In genomic region chr7:66385826-66386225, GRCm38 (mm10) we compare ENCODE assay signal across 23 mouse cellular contexts. TPM values are rescaled to one million over a fixed set of nuclear protein-coding genes. Genes with fewer than 3 reads are reported as not detected.
"Had no signal": no experiment of that assay in that cellular context is flagged by ENCODE, and none has a peak within 500 bp of the region (broad histone marks: within the 10 kb centered on the region; RNA-seq: fewer than 3 reads in every experiment).

No protein-coding gene starts in this region.

- H3K4me3 ChIP-seq: limb, embryonic 15.5 days; liver, embryonic 13.5 days; lung, embryonic 15.5 days; midbrain, embryonic 10.5 days; neural tube, embryonic 12.5 days had no signal

- H3K27me3 ChIP-seq: limb, embryonic 15.5 days; lung, embryonic 15.5 days had no signal

- ATAC-seq: liver, postnatal 0 days had no signal

- H3K4me2 ChIP-seq: limb, embryonic 15.5 days; liver, embryonic 13.5 days; lung, embryonic 15.5 days; neural tube, embryonic 12.5 days had no signal

- DNase-seq: kidney, adult 2 months; kidney, postnatal 36 days; layer of hippocampus, adult 9-11 months; layer of hippocampus, postnatal 36 days; liver, embryonic 13.5 days; liver, postnatal 0 days; lung, postnatal 14 days; midbrain, embryonic 14.5 days; right cerebral cortex, postnatal 14 days; thymus, postnatal 4 days had no signal

- H3K36me3 ChIP-seq: lung, embryonic 15.5 days; midbrain, embryonic 10.5 days; neural tube, embryonic 12.5 days had no signal

RNA-seq across cellular contexts. Expression of gene Gm10974, which starts 20.1 kb away (rescaled TPM):
- total RNA-seq: layer of hippocampus, adult 18-20 months; layer of hippocampus, postnatal 36 days; left cerebral cortex, adult 8-10 months; left cerebral cortex, postnatal 25 days; neutrophil, adult 5-6 weeks had no signal
- polyA plus RNA-seq: kidney, adult 2 months; kidney, postnatal 0 days; limb, embryonic 11.5 days; limb, embryonic 15.5 days; liver, embryonic 13.5 days; liver, postnatal 0 days; lung, embryonic 15.5 days; macrophage; midbrain, embryonic 10.5 days; midbrain, embryonic 14.5 days; neural tube, embryonic 12.5 days; spleen, adult 2 months; stomach, embryonic 16.5 days had no signal

RNA-seq across cellular contexts. Expression of gene Aldh1a3, which starts 41.5 kb away (rescaled TPM):
- total RNA-seq: neutrophil, adult 5-6 weeks had no signal
- polyA plus RNA-seq: macrophage had no signal
